Mouse (Mus musculus): ENCODE data around the gene Icam2. TPM values are rescaled to one million over a fixed set of nuclear protein-coding genes. Genes with fewer than 3 reads are reported as not detected.
A peak's percentile ranks its signal among the peaks of the same experiment; 100 is the strongest.

The Icam2 gene
- polyA plus RNA-seq, 1 experiment from 2014 or later: 11.3 TPM

GRCm38 (mm10) chr11:106389611-106390010 lies 1.7 kb upstream of the Icam2 start:
- Histone ChIP-seq H3K9me3 (no peaks in the 10 kb centered on the region), H3K4me3 (no peak overlapping the region), H3K27ac (replicated peaks) (no peak overlapping the region), H3K36me3 (no peaks in the 10 kb centered on the region; the same call in 1 of the 2 replicates), H3K9ac (replicated peaks) (no peak overlapping the region), H3K4me2 (replicated peaks) (no peak overlapping the region), H3K4me1 (no peaks in the 10 kb centered on the region), H3K27me3 (no peaks in the 10 kb centered on the region)
- no peak for ATAC-seq (replicated peaks)
- 38% methylated on average over 3 of the region's 3 CpGs for WGBS

GRCm38 (mm10) chr11:106387020-106387419 lies 855 bp downstream of the Icam2 start:
- no peak for ATAC-seq (replicated peaks)
- H3K4me3 ChIP-seq: no peak overlapping the region
- H3K9me3 ChIP-seq: no peaks in the 10 kb centered on the region
- H3K9ac ChIP-seq (replicated peaks): no peak overlapping the region
- H3K27ac ChIP-seq (replicated peaks): no peak overlapping the region
- no peaks in the 10 kb centered on the region for H3K27me3 ChIP-seq
- 78% methylated on average over 6 of the region's 6 CpGs for WGBS
- H3K36me3 ChIP-seq: no peaks in the 10 kb centered on the region
- H3K4me2 ChIP-seq (replicated peaks): no peak overlapping the region
- H3K4me1 ChIP-seq: no peaks in the 10 kb centered on the region

- Histone ChIP-seq H3K27ac (replicated peaks) (no peak overlapping the region), H3K4me2 (replicated peaks) (no peak overlapping the region), H3K9me3 (no peaks in the 10 kb centered on the region), H3K9ac (replicated peaks) (no peak overlapping the region), H3K36me3 (no peaks in the 10 kb centered on the region), H3K4me1 (no peaks in the 10 kb centered on the region), H3K4me3 (no peak overlapping the region), H3K27me3 (no peaks in the 10 kb centered on the region)
- ATAC-seq (replicated peaks): no peak
- 90% methylated on average over 3 of the region's 3 CpGs for WGBS
Measured at GRCm38 (mm10) chr11:106386409-106386808, 1.5 kb downstream of the Icam2 start.

- H3K4me1 ChIP-seq: no peaks in the 10 kb centered on the region
- ATAC-seq (replicated peaks): no peak
- WGBS: 76% methylated on average over 6 of the region's 6 CpGs
Measured at GRCm38 (mm10) chr11:106383051-106383790, 4.7 kb downstream of the Icam2 start.

GRCm38 (mm10) chr11:106382424-106382823 lies 5.5 kb downstream of the Icam2 start:
- Histone ChIP-seq H3K9ac (replicated peaks) (no peak overlapping the region), H3K9me3 (no peaks in the 10 kb centered on the region), H3K4me2 (replicated peaks) (no peak overlapping the region), H3K27me3 (no peaks in the 10 kb centered on the region), H3K36me3 (no peaks in the 10 kb centered on the region), H3K4me3 (no peak overlapping the region), H3K4me1 (no peaks in the 10 kb centered on the region), H3K27ac (replicated peaks) (no peak overlapping the region)
- ATAC-seq (replicated peaks): no peak
- WGBS: 79% methylated on average over 5 of the region's 5 CpGs

More at GRCm38 (mm10) chr11:106383051-106383790, 4.7 kb downstream of the Icam2 start:
- H3K4me3 ChIP-seq: no peak overlapping the region
- no peak overlapping the region for H3K27ac ChIP-seq (replicated peaks)
- no peak overlapping the region for H3K9ac ChIP-seq (replicated peaks)
- no peaks in the 10 kb centered on the region for H3K36me3 ChIP-seq
- no peaks in the 10 kb centered on the region for H3K9me3 ChIP-seq
- H3K27me3 ChIP-seq: no peaks in the 10 kb centered on the region
- no peak overlapping the region for H3K4me2 ChIP-seq (replicated peaks)

GRCm38 (mm10) chr11:106381883-106382282 lies 6.0 kb downstream of the Icam2 start:
- no peaks in the 10 kb centered on the region for H3K27me3 ChIP-seq
- 86% methylated on average over 7 of the region's 7 CpGs for WGBS
- no peaks in the 10 kb centered on the region for H3K9me3 ChIP-seq
- H3K4me1 ChIP-seq: no peaks in the 10 kb centered on the region
- no peak overlapping the region for H3K4me2 ChIP-seq (replicated peaks)
- no peak overlapping the region for H3K4me3 ChIP-seq
- no peak overlapping the region for H3K27ac ChIP-seq (replicated peaks)
- H3K9ac ChIP-seq (replicated peaks): no peak overlapping the region
- ATAC-seq (replicated peaks): no peak
- no peaks in the 10 kb centered on the region for H3K36me3 ChIP-seq

- Histone ChIP-seq H3K27ac (replicated peaks) (no peak overlapping the region), H3K27me3 (no peaks in the 10 kb centered on the region), H3K4me1 (no peaks in the 10 kb centered on the region), H3K36me3 (no peaks in the 10 kb centered on the region), H3K9me3 (no peaks in the 10 kb centered on the region), H3K9ac (replicated peaks) (no peak overlapping the region), H3K4me3 (no peak overlapping the region), H3K4me2 (replicated peaks) (no peak overlapping the region)
- 85% methylated on average over 11 of the region's 11 CpGs for WGBS
- ATAC-seq (replicated peaks): no peak
Measured at GRCm38 (mm10) chr11:106381011-106381410, 6.9 kb downstream of the Icam2 start.

GRCm38 (mm10) chr11:106374979-106375378 lies 12.9 kb downstream of the Icam2 start:
- no peak overlapping the region for H3K4me2 ChIP-seq (replicated peaks)
- no peak overlapping the region for H3K9ac ChIP-seq (replicated peaks)
- H3K9me3 ChIP-seq: no peaks in the 10 kb centered on the region
- no peaks in the 10 kb centered on the region for H3K27me3 ChIP-seq
- 82% methylated on average over 5 of the region's 5 CpGs for WGBS
- H3K4me3 ChIP-seq: no peak overlapping the region
- ATAC-seq (replicated peaks): no peak
- no peak overlapping the region for H3K27ac ChIP-seq (replicated peaks)
- no peaks in the 10 kb centered on the region for H3K4me1 ChIP-seq
- no peaks in the 10 kb centered on the region for H3K36me3 ChIP-seq

GRCm38 (mm10) chr11:106374559-106374958 lies 13.3 kb downstream of the Icam2 start:
- H3K4me2 ChIP-seq (replicated peaks): no peak overlapping the region
- no peaks in the 10 kb centered on the region for H3K4me1 ChIP-seq
- 60% methylated on average over 9 of the region's 9 CpGs for WGBS
- H3K36me3 ChIP-seq: no peaks in the 10 kb centered on the region
- no peaks in the 10 kb centered on the region for H3K9me3 ChIP-seq
- no peak overlapping the region for H3K4me3 ChIP-seq
- H3K27ac ChIP-seq (replicated peaks): no peak overlapping the region
- no peak for ATAC-seq (replicated peaks)
- no peak overlapping the region for H3K9ac ChIP-seq (replicated peaks)
- no peaks in the 10 kb centered on the region for H3K27me3 ChIP-seq

- 65% methylated on average over 11 of the region's 11 CpGs for WGBS
- H3K27ac ChIP-seq (replicated peaks): no peak overlapping the region
- H3K4me1 ChIP-seq: no peaks in the 10 kb centered on the region
- no peaks in the 10 kb centered on the region for H3K36me3 ChIP-seq
- no peak overlapping the region for H3K4me3 ChIP-seq
- H3K4me2 ChIP-seq (replicated peaks): no peak overlapping the region
- no peaks in the 10 kb centered on the region for H3K27me3 ChIP-seq
- no peak overlapping the region for H3K9ac ChIP-seq (replicated peaks)
- H3K9me3 ChIP-seq: no peaks in the 10 kb centered on the region
- no peak for ATAC-seq (replicated peaks)
Measured at GRCm38 (mm10) chr11:106373998-106374397, 13.9 kb downstream of the Icam2 start.

- Histone ChIP-seq H3K4me2 (replicated peaks) (no peak overlapping the region), H3K4me1 (0 out of 2 replicates have a peak, but pooled peaks cover 4% of the 10 kb centered on the region), H3K9me3 (no peaks in the 10 kb centered on the region), H3K4me3 (no peak overlapping the region), H3K27me3 (no peaks in the 10 kb centered on the region), H3K36me3 (no peaks in the 10 kb centered on the region), H3K9ac (replicated peaks) (no peak overlapping the region), H3K27ac (replicated peaks) (no peak overlapping the region)
- WGBS: 10% methylated on average over 3 of the region's 3 CpGs
- 0 out of 2 replicates have a peak, but pooled peaks have one; percentile 19 for ATAC-seq (replicated peaks)
Measured at GRCm38 (mm10) chr11:106366316-106366715, 21.6 kb downstream of the Icam2 start.

- Histone ChIP-seq H3K4me2 (replicated peaks) (no peak within 1 kb of the TSS), H3K27ac (replicated peaks) (no peak within 1 kb of the TSS), H3K9ac (replicated peaks) (no peak within 1 kb of the TSS), H3K4me1 (0 out of 2 replicates have a peak, but pooled peaks cover 4% of the 10 kb centered on the region), H3K9me3 (no peaks in the 10 kb centered on the region), H3K4me3 (no peak within 1 kb of the TSS), H3K27me3 (no peaks in the 10 kb centered on the region), H3K36me3 (no peaks in the 10 kb centered on the region)
- no peak for ATAC-seq (replicated peaks)
- whole genome bisulfite sequencing: 63% methylated on average over 10 of the region's 10 CpGs
Measured at GRCm38 (mm10) chr11:106365366-106365765, 22.5 kb downstream of the Icam2 start, which contains the start of gene Prr29. Gene Prr29 (plus strand): TSS chr11:106365472.

- ATAC-seq (replicated peaks): no peak
- 11% methylated on average over 11 of the region's 11 CpGs for WGBS
- no peak overlapping the region for H3K4me2 ChIP-seq (replicated peaks)
Measured at GRCm38 (mm10) chr11:106364712-106365111, 23.2 kb downstream of the Icam2 start.

More at GRCm38 (mm10) chr11:106364712-106365111, 23.2 kb downstream of the Icam2 start:
- H3K4me1 ChIP-seq: 0 out of 2 replicates have a peak, but pooled peaks cover 4% of the 10 kb centered on the region
- no peaks in the 10 kb centered on the region for H3K27me3 ChIP-seq
- H3K4me3 ChIP-seq: no peak overlapping the region
- no peak overlapping the region for H3K27ac ChIP-seq (replicated peaks)
- H3K9ac ChIP-seq (replicated peaks): no peak overlapping the region
- no peaks in the 10 kb centered on the region for H3K9me3 ChIP-seq
- H3K36me3 ChIP-seq: no peaks in the 10 kb centered on the region
